Mouse (Mus musculus) thymus, postnatal 14 days (tissue): ENCODE measurements at regions not wholly inside any gene's neighbourhood (a gene's known extent, or its start where the extent isn't known, plus 50 kb on each side); places are given as distances from the start of the nearest gene placed in this dataset.
A peak's percentile ranks its signal among the peaks of the same experiment; 100 is the strongest.

Experiments
- DNase-seq: peaks from one replicate; pipeline ENCODE4 v3.0.0; 2021

DNA sequence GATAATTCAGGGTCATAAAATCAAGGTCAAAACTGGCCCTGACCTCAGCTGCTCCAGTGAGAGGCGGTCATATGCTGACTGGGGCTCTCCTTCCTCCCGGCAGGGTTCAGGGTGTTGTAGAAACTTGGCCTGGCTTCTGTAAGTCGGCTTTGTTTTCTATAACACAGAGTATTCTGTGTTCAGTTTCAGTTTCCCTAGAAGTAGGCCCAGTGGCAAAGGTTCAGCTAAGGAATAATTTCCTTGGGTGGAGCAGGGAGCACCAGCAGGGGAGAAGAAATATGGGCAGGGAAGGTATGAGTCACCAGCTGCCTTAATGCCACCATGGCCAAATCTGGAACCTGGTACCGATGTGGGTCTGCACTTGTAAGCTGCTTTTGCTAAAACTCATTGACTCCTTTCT lies 153.5 kb downstream of the Hibadh start:
- DNase-seq = no peak

DNA sequence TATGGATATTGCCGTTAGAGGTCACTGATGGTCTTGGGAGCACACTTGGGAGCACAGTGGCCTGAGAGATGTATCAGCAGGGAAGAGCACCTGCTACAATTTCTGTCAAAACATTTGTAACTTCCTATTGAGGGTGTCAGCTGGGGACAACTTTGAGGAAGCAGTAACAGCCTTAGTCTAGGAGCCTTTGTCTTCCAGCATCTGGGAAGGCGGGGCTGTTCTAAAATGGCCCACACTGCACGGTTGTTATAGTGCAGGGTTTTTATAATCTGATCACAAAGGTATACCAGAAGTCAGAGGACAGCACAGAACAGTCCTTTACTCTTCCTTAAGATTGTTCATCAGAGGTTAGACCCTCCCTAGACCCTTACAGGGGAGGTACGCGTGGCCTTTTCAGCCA lies 152.3 kb downstream of the Hibadh start:
- no peak for DNase-seq

DNA sequence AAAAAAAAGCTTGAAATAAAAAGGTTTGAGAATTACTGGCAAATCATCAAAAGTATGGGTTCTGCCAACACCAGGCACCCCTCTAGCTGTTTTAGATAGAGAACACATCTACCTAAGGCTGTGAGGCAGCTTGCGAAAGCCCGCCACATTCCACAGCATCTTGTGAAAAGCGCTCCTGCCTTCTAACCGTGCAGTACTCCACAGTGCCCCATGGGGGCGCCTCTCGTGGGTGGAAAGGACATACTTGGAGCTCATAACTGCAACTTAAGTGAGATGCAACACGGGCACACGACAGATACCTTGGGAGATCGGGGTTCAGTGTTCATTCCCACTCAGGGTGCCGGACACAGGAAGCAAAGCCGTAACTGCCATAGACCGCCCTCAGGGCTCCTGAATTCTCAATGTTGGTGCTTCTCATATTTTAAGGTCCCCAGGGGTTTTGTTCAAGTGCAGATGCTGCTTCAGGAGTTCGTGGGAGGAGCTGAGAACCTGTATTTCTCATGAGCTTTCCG lies 149.9 kb downstream of the Hibadh start:
- DNase-seq = peak; percentile 16

DNA sequence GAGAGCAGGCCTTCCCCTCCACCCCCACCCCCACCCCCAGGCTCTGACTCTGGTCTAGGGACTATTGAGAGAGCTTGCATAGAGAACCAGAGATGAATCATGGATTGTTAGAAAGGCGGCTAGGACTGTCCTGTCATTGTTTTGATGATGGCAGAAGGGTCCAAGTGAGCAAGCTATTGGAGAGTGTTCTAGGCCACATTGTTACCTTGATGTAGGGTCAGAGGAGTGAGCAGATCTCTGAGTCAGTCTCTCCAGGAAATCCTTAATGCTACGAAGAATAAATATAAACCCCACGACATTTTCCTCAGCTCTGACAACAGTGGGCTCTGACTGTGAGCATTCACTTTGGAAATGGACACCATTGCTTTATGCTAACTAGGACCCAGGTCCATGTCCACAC lies 144.9 kb downstream of the Hibadh start:
- DNase-seq = no peak

DNA sequence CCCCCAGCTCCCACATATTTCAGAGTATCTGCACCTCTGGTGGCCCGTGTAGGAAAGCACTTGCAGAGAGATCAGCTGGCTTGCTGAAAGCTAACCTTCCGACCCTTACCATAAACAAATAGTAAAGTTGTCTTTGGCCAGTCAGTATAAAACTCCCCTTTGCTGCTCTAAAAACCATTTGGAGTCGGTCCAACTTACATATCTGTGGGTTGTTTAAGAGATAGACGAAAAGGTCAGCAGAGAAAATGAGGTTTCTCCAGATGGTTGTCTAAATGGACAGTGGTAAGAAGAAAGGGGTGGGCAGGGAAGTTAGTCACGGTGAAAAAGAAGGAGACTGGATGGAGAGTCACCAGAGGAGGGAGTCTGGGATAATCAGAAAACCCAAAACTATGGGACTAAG lies 144.3 kb downstream of the Hibadh start:
- DNase-seq = no peak
